Mouse (Mus musculus) thymus, postnatal 25 days (tissue): ENCODE results near the gene Map3k21.

ENCODE experiments used
- DNase-seq: peaks from one replicate; pipeline ENCODE4 v3.0.0; 2022

The Map3k21 gene

DNA sequence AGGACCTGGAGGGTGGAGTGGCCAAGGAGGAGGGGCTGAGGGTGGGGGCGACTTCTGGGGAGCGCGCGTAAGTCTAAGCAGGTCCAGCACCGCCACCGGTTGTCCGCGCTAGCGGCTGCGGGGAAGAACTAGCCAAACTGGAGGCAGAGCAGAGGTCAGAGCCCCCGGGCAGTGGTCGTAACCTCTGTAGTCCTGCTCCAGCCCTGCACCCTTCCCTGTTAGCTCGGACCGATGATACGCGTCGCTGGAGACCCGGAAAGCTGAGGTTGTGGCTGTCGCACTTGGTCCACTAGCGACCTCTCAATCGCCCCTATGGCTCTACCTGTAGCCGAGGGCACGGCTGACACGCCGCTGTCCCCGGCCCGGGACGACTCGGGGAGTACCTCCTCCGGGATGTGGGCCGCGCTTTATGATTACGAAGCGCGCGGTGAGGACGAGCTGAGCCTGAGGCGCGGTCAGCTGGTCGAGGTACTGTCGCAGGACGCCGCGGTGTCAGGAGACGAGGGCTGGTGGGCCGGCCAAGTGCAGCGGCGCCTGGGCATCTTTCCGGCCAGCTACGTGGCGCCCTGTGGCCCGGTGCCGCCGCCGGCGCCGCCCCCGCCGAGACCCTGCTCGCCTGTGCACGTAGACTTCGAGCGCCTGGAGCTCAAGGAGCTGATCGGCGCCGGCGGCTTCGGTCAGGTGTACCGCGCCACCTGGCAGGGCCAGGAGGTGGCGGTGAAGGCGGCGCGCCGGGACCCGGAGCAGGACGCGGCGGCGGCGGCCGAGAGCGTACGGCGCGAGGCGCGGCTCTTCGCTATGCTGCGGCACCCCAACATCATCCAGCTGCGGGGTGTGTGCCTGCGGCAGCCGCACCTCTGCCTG lies at the start of gene Map3k21:
Gene Map3k21, plus strand, starts transcription at position 86 of the 864 bp plus-strand sequence.
- DNase-seq, result no peak

DNA sequence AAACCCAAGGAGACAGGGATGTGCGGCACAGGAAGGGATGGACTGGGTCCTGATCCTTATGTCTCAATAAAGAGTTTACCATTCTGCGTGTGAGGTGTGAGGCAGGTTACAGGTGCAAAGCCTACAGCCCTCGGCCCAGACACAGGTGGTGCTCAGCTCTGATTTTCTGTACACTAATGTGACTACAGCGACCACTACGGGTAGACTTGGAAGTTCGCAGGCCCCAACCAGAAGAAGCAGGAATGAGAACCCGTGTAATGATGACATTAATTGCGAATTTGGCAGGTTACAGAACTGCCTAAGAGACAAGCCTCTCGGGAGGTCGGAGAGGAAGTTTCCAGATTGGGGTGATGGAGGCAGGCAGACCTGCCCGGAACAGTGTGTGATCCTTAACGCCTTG lies 44.1 kb upstream of the Map3k21 start:
- DNase-seq, result no peak

DNA sequence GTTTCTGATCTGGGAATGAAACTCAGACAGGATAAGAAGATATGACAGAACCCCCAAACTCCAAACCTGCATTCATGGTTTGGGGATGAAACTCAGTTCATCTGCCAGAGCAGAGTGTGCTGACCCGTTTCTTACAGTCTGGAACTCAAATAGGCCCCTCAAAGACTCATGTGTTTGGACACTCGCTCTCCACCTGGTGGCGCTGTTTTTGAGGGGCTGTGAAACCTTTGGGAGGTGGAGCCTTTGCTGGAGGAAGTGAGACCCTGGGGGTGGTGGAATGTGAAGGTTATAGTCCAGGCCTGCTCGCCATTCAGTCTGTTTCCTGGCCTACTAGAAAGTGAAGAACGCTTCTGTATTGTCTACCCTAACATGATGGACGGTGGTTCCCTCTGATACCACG lies 41.7 kb upstream of the Map3k21 start:
- no peak for DNase-seq

DNA sequence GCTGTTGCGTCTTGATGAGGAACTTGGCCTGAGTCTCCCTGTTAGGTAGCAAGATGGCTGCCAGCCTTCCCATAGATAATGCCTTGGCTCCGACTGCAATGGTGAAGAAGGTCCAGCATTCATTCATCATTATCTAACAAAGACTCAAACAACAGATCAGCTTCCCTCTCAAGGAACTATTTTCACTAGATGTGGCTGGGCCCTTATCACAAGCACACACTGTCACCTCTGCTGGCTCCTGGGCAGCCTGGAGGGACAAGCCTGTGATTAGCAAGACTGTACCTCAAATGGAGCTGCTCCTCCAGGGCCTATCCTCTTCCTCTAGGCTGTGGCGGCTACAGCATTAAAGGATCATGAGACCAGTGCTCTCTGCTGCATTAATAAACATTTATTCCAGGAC lies 40.5 kb upstream of the Map3k21 start:
- no peak for DNase-seq

DNA sequence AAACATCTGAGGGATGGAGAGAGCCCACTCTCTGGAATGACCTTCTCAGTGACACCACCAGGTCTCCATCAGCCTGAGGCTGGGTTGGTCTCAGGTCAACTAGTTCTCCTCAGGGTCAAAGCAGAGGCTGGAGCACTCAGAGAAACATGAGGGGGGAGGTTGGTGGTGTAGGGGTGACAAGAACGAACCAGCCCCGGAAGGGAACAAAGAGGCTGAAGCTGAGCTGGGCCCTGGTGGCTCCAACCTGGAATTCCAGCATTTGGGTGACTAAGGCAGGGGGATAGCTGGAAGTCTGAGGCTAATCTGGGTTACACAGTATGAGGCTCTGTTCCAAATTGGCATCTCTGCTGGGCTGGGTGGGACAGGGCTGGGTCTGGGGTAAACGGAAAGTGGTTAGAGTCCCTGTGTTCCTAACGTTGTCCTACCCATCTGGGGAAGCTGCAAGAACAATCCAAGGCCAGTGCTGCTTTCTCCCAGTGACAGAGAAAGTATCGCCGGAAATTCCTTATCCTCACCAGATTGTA lies 40.0 kb upstream of the Map3k21 start:
- no peak for DNase-seq

DNA sequence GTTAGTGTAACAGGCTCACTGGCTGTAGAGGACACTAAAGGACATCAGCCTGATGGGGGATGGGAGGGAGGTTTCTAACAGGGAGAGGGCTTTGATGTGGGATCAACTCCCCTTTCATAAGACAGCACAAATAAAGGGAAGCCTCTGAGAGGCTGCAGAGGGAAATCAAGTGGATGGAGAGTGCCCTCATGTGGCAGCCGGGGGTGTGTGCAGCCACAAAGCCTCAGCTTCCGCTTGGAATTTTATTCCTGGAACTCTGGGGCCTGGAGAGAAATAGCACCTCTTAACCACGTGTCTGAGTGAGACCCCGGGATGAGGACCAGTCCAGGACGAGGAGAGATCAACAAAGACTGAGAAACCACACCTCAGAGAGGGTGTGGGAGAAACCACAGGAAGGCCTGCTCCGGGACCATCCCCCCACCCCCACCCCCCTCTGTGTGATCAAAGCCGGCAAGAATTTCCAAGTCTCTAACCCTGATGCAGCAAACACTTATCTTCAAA lies 39.4 kb upstream of the Map3k21 start:
- DNase-seq, result peak; percentile 35

DNA sequence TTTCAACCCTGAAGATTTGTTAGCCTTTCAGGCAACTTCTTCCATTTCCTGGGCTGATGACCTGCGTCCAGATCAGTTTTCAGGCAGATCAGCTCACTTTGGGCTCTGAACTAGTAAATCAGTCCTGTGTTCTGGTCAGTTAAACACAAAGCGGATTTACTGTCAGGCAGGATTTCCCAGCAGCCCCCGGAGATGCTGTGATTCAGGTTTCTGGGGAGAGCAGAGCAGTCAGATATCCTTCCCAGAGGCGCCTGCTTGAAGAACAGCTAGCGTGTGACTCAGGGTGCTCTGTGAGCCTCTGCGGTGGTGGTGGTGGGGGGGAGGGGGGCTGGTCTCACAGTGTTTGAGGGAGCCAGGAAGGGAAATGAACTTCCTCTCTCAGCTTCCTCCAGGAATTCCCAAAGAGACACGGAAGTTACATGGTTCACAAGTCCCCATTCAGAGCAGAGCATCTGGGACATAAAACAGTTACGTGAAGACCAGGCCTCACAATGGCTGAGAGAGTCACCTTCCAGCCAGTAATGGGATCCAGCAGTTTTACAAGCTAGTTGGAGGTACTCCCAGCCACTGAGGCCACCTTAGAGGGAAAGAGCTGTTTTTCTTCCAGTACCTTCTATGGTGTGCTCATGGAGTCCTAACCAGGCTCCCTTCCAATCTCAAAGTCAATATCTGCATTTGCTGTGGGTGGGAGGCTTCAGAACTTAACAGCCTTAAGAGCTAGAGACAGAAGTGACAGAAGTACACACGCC lies 37.6 kb upstream of the Map3k21 start:
- DNase-seq, result no peak

DNA sequence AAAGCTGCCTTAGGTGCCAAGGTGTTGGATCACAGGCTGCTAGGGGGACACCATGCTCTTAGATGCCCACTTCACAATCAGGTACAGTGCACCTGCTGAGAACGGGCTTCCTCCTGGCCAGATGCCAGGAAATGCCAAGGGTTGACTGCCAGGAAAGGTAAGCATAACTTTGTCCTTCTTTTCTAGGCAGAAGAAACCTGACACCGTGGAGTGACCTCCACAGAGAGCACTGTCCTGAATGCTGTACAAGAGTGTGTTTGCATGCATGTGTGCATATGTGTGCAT lies 37.1 kb upstream of the Map3k21 start:
- no peak for DNase-seq

DNA sequence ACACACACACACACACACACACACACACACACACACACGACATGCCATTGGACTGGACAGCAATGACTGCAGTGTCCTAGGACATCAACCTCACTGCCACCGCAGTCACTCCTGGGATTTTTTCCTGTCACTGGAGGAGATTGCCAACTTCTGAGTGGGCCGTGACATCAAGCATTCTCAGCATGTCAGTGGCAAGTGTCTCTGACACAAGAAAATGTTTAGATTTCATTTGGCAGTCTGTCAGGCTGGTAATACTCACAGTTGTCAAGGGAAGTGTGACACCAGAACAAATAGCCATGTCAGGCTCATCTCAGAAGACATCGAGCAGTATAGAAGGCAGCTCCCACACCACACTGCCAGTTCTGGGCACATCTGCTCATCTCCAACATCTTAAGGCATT lies 29.8 kb upstream of the Map3k21 start:
- DNase-seq, result no peak

DNA sequence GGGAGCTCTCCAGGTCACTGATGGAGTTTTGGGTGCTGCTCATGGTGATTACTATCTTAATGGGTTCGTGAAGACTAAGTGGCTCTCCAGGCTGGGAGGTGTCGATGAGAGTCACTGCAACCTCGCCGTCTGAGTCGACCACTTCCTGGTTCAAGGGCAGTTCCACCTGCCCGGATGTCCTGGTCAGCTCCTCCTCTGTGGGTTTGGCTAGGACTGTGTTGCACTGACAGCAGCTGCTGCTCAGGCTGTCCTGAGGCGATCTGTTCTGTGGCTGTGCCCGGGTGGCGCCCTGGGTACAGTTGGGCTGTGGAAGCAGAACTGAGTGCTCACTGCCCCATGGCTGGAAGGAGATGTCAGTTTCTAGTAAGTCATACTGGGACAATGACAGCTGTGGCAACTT lies 22.7 kb upstream of the Map3k21 start:
- DNase-seq, result no peak

DNA sequence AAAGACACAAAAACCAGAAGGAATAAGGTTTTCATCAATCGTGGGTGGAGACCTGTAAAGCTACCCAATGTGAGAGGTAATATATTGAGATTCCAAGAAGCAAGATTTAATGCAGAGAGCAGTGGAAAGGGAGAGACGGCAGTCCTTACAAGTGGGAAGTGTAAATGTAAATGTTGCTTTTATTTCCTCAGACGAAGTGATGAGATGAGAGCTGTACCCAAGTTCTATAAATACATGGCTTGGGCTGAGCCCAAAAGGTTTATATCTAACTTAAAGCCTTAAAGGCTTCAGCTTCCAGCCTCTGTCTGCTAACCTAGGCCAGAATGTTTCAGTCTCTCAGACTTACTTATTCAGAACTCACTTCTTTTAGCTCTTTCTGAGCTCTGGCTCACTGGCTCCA lies 20.3 kb upstream of the Map3k21 start:
- DNase-seq, result no peak

DNA sequence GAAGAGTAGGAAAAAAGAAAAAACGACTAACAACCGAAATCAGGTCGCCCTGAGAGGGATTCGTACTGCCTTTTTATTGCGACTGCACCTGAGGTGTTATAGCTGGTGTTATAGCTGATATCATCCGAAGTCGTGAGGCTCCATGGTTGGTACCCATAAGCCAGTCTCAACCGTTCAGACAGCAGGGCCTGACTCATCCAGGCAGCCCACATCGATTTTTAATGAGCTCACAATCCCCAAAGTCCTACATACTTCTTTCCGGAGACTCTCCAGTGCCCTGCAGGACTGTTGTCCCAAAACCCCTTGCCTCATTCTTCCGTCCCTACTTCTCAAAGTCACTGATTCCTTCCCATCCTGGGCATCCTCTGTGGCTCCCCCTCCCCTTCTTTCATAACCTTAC lies 12.9 kb upstream of the Map3k21 start:
- DNase-seq, result no peak

DNA sequence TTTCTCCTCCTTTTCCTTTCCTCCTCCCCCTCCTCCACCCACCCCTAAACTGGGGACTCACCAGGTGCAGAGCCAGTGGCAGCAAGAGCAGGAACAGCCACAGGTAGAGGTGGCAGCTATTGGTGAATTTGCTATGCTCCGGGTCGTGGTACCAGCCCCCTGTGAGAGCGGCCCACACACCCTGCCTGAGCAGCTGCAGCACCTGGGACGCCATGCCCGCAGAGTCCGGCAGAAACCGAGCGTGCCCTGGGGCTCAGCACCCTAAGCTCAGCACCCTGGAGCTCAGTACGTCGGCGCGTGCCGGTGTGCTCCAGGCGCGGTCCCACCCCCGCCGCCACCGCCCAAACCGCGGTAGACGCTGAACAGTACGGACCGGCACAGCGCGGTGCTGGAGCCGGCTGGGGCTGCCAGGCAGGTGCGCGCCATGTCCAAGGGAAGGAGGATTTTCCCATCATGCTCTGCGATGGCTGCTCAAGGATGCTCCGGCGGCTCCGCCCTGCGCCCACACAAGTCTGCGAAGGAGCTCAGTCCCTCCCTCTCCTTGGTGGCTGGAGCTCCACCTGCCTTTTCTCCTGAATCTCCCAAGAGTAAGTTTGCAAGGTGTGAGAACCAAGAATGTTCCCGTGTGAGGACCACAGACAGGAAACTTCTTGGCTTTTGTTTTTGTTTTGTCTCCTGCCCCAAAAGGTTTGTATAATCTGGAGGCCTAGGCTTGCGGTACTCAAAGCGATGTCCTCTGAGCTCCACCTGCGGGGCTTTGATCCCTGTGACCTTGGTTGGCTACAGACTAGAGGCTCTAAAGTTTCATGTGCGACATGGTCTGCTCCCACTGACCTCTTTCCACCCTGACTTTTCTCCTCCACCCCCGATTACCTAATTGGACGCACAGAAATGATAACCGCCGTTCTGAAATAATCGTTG lies 12.1 kb upstream of the Map3k21 start, which contains the start of gene Pcnx2:
Gene Pcnx2, minus strand, starts transcription at position 450 of the 921 bp plus-strand sequence.
- DNase-seq, result no peak

DNA sequence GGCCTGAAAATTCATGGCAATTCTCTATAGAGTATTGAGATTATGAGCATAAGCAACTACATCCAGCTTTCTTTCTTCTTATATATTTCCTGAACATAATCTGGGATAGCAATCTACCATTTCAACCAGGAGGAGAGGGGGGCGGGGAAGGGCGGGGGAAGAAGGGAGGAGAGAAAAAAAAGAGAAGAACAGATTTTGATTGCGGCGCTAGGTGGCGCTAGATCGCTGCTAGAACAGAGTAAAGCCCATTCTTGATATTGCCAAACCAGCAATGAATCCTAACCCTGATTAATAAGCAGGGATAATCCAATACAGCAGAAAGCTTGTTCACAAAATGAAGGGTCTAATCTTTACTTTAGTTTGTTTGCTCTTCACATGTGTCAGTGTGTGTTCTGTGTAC lies 11.4 kb upstream of the Map3k21 start:
- peak; percentile 13 for DNase-seq

DNA sequence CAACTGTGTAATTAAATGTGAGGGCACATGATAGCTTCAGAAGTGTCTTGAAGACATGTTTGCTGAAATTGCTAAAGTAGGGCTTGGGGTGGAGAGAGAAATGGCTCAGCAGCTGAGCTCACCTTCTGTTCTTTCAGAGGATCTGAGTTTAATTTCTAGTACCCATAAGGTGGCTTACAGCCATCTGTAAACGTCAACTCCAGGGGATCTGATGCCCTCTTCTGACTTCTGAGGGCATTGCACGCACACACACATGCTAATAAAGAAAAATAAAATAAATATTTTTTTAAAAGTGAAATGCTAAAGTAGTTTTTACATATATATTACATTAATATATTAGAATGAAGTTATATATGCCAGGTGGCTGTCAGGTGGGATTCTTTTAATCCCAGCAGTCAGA lies 9.1 kb upstream of the Map3k21 start:
- DNase-seq, result no peak

DNA sequence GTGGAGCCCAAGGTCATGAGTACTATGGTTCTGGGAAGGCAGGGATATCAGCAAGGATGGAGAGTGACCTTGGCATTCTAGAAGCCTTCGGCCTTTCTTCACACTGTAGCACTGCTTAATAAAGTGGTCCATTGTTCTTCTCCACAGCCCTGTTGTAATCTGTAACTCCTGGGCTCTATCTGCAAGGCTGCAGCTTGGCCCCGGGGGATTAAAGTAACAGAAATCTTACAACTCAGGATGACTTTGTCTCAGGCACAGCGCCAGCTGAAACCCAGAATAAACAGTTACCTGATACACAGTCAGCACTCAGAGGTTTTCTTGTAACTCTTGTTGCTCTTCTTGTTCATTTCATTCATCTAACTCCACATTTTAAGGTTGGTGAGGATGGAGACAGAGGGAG lies 7.7 kb upstream of the Map3k21 start:
- DNase-seq, result no peak

DNA sequence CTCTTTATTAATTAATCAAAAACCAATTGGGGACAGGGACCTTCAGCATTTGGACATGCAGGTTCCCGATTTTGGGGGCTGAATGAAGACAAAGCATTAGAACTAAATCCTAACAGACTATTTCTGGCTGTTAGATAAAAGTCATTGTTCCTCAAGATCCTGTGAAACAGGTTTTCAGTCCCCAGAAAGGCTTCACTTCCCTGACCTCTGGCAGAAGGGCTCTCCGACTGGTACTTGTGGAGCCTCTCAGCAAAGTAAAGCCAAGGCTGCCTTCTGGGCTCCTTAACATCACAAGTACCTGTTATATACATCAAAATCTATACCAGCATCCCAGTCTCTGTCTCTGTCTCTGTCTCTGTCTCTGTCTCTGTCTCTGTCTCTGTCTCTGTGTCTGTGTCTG lies 4.9 kb upstream of the Map3k21 start:
- no peak for DNase-seq

DNA sequence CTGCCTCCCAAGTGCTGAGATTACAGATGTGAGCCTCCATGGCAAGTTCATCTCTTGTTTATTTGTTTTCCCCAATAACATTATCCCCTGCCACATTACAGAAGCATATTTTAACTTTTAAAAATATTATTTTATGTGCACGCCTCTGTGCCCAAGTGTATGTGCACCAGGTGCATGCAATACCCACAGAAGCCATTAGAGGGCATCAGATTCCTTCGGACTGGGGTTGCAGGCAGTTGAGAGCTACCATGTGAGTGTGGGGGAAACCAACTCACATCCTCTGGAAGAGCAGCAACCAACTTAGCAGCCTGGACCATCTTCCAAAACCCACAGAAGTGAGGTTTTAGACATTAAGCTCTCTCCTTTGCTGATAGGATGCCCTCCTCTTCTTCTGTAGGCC lies 2.9 kb upstream of the Map3k21 start:
- DNase-seq, result no peak

DNA sequence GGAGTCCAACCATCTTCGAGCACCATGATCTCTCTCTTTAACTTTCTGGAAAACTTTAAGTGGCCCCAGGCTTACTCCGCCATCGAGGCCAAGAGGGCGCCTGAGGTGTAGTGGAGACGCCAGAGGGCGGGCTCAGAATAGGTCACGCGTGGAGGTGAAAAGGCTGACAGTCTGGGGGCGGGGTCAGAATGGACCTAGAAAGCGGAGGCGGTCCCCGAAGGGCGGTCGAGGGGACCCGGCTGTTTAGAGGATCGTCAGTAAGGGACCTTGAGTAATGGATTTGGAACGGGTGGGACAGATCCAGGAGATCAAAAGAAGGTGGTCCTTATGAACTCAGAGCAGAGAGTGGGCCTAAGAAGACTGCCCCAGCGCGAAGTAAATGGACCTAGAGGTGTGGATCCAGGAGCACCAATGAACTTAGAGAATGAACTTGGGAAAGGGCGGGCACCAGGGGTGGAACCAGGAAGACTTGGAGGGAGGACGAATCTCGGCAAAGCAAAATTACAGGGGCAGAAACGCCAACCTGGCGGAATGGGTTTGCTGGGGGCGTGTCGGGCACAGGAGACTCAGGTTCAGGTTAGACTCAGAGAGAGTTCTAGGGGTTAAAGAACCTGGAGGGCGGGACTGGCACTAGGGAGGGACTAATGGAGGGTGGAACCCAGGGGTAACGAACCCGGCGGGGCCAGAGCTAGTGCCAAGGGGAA lies 437 bp upstream of the Map3k21 start:
- DNase-seq, result no peak

DNA sequence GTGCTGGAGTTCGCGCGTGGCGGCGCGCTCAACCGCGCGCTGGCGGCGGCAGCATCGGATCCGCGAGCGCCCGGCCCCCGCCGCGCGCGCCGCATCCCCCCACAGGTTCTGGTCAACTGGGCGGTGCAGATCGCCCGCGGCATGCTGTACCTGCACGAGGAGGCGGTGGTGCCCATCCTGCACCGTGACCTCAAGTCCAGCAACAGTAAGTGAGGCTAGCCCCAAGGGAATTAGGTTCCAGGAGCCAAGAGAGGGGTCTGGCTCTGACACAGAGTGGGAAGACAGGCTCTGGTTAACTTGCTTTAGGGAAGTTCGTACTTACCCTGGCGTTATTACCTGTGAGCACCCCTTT lies 955 bp downstream of the Map3k21 start:
- DNase-seq, result no peak

DNA sequence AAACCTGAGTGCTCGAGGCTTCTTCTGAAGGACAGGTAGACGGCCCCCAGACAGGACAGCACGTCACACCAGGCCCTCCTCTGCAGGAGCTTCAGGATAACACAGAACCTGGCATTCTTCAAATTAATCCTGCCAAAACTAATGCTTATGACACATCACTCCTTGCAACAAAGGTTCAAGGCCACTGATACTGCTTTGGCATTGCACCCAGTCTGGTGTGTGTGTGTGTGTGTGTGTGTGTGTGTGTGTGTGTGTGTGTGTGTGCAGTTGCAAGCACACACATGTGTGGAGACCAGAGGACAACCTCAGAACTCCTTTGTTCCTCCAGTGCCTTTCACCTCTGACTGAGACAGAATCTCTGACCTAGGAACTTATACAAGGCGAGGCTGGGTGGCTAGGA lies 3.0 kb downstream of the Map3k21 start:
- no peak for DNase-seq

DNA sequence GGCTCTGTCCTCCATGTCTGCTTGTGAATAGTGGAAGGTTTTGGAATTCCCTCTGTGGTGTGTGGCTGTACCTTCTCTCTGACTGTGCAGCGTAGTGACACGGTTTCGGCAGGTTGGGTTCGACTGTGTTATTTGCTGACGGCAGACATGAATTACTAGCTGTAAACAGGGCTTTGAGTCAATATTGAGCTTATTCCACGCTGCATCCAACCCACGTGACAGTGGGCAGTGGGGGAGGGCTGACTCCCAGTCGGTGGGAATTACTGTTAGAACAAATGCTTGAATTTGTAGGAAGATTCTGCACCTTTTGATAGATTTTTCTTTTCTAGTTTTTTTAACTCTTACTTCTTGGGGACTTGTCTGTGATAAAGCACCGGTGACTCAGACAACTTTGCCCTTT lies 4.1 kb downstream of the Map3k21 start:
- DNase-seq, result no peak

DNA sequence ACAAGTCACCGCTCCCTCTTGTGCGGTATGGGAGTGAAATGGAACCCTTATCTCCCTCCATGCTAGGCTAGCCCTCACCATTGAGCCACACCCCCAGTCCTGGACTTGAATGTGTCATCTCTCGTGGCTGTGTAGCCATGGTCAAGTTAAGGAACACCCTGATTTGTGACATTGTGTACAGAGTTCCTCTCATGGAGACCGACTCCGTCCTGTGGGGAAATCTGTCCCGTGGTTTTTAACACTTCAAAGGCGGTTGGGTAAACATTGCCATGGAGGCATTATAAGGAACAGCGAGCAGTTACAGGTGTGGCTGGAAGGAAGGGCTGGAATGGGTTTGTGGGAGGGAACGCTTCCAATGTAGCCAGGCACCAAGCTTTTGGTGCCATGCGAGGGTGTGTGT lies 6.8 kb downstream of the Map3k21 start:
- no peak for DNase-seq
